In genomic region chr12:111535762-111536161, GRCm38 (mm10) we compare ENCODE assay signal across 1 mouse cellular context.
TF ChIP-seq lines count a peak whose summit lies in the region.

No protein-coding gene starts in this region.

TF ChIP-seq in CH12.LX, 34 proteins besides CTCF, POLR2A, EP300 and RAD21 (continued from another document):
- TF ChIP-seq ELF1 (IDR thresholded peaks at IDR 0.05; ENCODE audit: low read depth, low read length) (no peak), MAX (IDR thresholded peaks at IDR 0.05; ENCODE audit: low read length) (no peak), IRF4 (IDR thresholded peaks at IDR 0.05; ENCODE audit: low read depth, low read length) (peak; percentile 53; the same call in 1 of the 2 replicates), NELFE (IDR thresholded peaks at IDR 0.05; ENCODE audit: low read depth, low read length) (peak; percentile 16; the same call in 1 of the 2 replicates), JUND (conservative IDR thresholded peaks at IDR 0.05; ENCODE audit: low read depth, low read length) (peak; percentile 85), BHLHE40 (IDR thresholded peaks at IDR 0.05; ENCODE audit: low read depth, low read length) (peak; percentile 65; the same call in 1 of the 2 replicates), ZNF384 (IDR thresholded peaks at IDR 0.05; ENCODE audit: low read depth, low read length) (no peak; the same call in 1 of the 2 replicates), RCOR1 (conservative IDR thresholded peaks at IDR 0.05; ENCODE audit: low read depth, low read length) (no peak), HCFC1 (IDR thresholded peaks at IDR 0.05; ENCODE audit: low read depth, low read length) (peak; percentile 66), MAFK (IDR thresholded peaks at IDR 0.05; ENCODE audit: insufficient replicate concordance, low read length) (no peak), ZMIZ1 (IDR thresholded peaks at IDR 0.05; ENCODE audit: low read depth, low read length) (no peak), SMC3 (IDR thresholded peaks at IDR 0.05; ENCODE audit: low read depth, low read length) (no peak), KAT2A (IDR thresholded peaks at IDR 0.05; ENCODE audit: insufficient replicate concordance, low read length) (no peak), POLR2AphosphoS2 (IDR thresholded peaks at IDR 0.05; ENCODE audit: low read depth, low read length) (no peak), UBTF (IDR thresholded peaks at IDR 0.05; ENCODE audit: low read depth, low read length) (no peak), ZC3H11A (IDR thresholded peaks at IDR 0.05; ENCODE audit: low read depth, low read length) (no peak), MYC (IDR thresholded peaks at IDR 0.05; ENCODE audit: low read depth, low read length) (no peak), ETS1 (conservative IDR thresholded peaks at IDR 0.05; ENCODE audit: low read depth, low read length) (peak; percentile 80)
